In the genomic region with DNA sequence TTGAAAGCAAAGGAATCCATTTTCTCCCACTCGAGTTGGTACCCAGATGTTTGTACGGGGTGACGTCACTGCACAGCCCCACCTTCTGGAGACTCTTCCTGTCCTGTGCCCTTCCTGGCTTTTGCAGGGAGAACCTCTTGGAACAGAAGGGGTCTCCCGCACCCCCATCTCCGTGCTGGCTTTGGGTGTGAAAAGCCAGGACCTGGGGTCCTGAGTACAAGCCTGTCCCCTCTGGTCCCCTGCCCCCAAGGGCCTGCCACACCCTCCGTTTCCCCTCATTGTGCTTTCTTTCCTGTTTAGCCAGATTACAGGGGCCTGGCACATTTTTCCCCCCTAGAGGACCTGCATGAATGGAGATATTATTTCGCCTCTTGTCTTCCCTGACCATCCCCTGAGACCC, we compare ENCODE assay signal across 9 mouse cellular contexts. TPM values are rescaled to one million over a fixed set of nuclear protein-coding genes. Genes with fewer than 3 reads are reported as not detected.
DNase-seq lines count a peak whose midpoint lies in the region; ATAC-seq and TF ChIP-seq lines count a peak whose summit lies in the region.
"Had no signal": no experiment of that assay in that cellular context is flagged by ENCODE, and none has a peak within 500 bp of the region (broad histone marks: within the 10 kb centered on the region; RNA-seq: fewer than 3 reads in every experiment).

No protein-coding gene starts in this region.

- H3K36me3 ChIP-seq in forebrain, embryonic 14.5 days (ENCODE audit: control insufficient read depth, insufficient read depth, low read length), result no peaks in the 10 kb centered on the region
- no peaks in the 10 kb centered on the region for H3K36me3 ChIP-seq in heart, postnatal 0 days (replicated peaks; ENCODE audit: control insufficient read depth, insufficient read depth, low read length)
- no peaks in the 10 kb centered on the region for H3K36me3 ChIP-seq in midbrain, embryonic 12.5 days

- H3K9ac ChIP-seq in forebrain, embryonic 14.5 days (ENCODE audit: low read length), result no peak overlapping the region
- H3K9ac ChIP-seq in heart, postnatal 0 days (replicated peaks; ENCODE audit: low read depth, low read length), result no peak overlapping the region
- no peak overlapping the region for H3K9ac ChIP-seq in midbrain, embryonic 12.5 days (replicated peaks)

- ATAC-seq in forebrain, embryonic 14.5 days, result no peak
- ATAC-seq in heart, postnatal 0 days (ENCODE audit: insufficient read depth, low read depth), result peak; percentile 63
- ATAC-seq in midbrain, embryonic 12.5 days (ENCODE audit: low FRiP score, low read depth), result no peak

- intact Hi-C loops in gastrocnemius, postnatal 36 days (cut with DNase I), result no loop called here

- H3K4me3 ChIP-seq in forebrain, embryonic 14.5 days (ENCODE audit: low read depth, low read length), result no peak overlapping the region
- H3K4me3 ChIP-seq in heart, postnatal 0 days (ENCODE audit: low read depth, low read length), result no peak overlapping the region
- H3K4me3 ChIP-seq in midbrain, embryonic 12.5 days, result no peak overlapping the region

- DNase-seq in forebrain, embryonic 14.5 days (ENCODE audit: low spot score), result no peak
- no peak for DNase-seq in heart, postnatal 0 days (ENCODE audit: low spot score)
- peak; percentile 57 for DNase-seq in kidney, postnatal 14 days
- no peak for DNase-seq in layer of hippocampus, adult 9-11 months
- no peak for DNase-seq in frontal cortex, postnatal 10 days (ENCODE audit: low spot score in 2 of 2)
- DNase-seq in gastrocnemius, postnatal 36 days, result no peak
- no peak for DNase-seq in testis, postnatal 10 days (ENCODE audit: low spot score)

- H3K4me2 ChIP-seq in forebrain, embryonic 14.5 days (ENCODE audit: low read length), result no peak overlapping the region
- 0 out of 2 replicates have a peak overlapping the region, but pooled peaks have one; percentile 40 for H3K4me2 ChIP-seq in heart, postnatal 0 days (ENCODE audit: low read depth, low read length)
- no peak overlapping the region for H3K4me2 ChIP-seq in midbrain, embryonic 12.5 days (replicated peaks)

- H3K9me3 ChIP-seq in forebrain, embryonic 14.5 days (replicated peaks; ENCODE audit: control insufficient read depth, low read length), result no peaks in the 10 kb centered on the region
- no peaks in the 10 kb centered on the region for H3K9me3 ChIP-seq in heart, postnatal 0 days (replicated peaks; ENCODE audit: control insufficient read depth, low read length)
- H3K9me3 ChIP-seq in midbrain, embryonic 12.5 days, result no peaks in the 10 kb centered on the region

- H3K27me3 ChIP-seq in forebrain, embryonic 14.5 days (replicated peaks; ENCODE audit: control insufficient read depth, insufficient read depth, low read length), result no peaks in the 10 kb centered on the region
- H3K27me3 ChIP-seq in heart, postnatal 0 days (ENCODE audit: control insufficient read depth, insufficient read depth, low read length), result 0 out of 2 replicates have a peak, but pooled peaks cover 6% of the 10 kb centered on the region
- peaks cover 15% of the 10 kb centered on the region for H3K27me3 ChIP-seq in midbrain, embryonic 12.5 days

- peak; percentile 85 for TF ChIP-seq EP300 in heart, postnatal 0 days (IDR thresholded peaks at IDR 0.05; ENCODE audit: low read depth)

- TF ChIP-seq CTCF in heart, postnatal 0 days (IDR thresholded peaks at IDR 0.05; ENCODE audit: low read depth), result no peak

- peaks cover 34% of the 10 kb centered on the region for H3K4me1 ChIP-seq in forebrain, embryonic 14.5 days (ENCODE audit: control insufficient read depth, insufficient read depth, low read length)
- H3K4me1 ChIP-seq in heart, postnatal 0 days (ENCODE audit: control insufficient read depth, insufficient read depth), result peaks cover 10% of the 10 kb centered on the region
- H3K4me1 ChIP-seq in midbrain, embryonic 12.5 days, result peaks cover 41% of the 10 kb centered on the region

- WGBS in forebrain, embryonic 14.5 days, result 42% methylated on average over 7 of the region's 7 CpGs
- WGBS in heart, postnatal 0 days, result 55% methylated on average over 7 of the region's 7 CpGs
- 26% methylated on average over 7 of the region's 7 CpGs for WGBS in midbrain, embryonic 12.5 days

- H3K27ac ChIP-seq in forebrain, embryonic 14.5 days (ENCODE audit: low read depth, low read length), result peak overlapping the region; percentile 17; the same call in 1 of the 2 replicates
- peak overlapping the region; percentile 93 for H3K27ac ChIP-seq in heart, postnatal 0 days (ENCODE audit: low read depth)
- peak overlapping the region; percentile 68 for H3K27ac ChIP-seq in midbrain, embryonic 12.5 days (replicated peaks)
- H3K27ac ChIP-seq: macrophage had no signal

RNA-seq across cellular contexts. Expression of gene Ece1, which starts 58.0 kb away (rescaled TPM):
- 9.1 and 12.0 TPM in 2 replicates for polyA plus RNA-seq in forebrain, embryonic 14.5 days (2014; fragmentation: Nextera tagmentation; extraction: Ambion mirVana)
- 140 and 238 TPM in 2 replicates for total RNA-seq in heart, postnatal 0 days (2014; rRNA removed; ENCODE audit: low replicate concordance)
- polyA plus RNA-seq in heart, postnatal 0 days (2015; fragmentation: Nextera tagmentation; extraction: Ambion mirVana), result 35.4 and 35.7 TPM in 2 replicates
- 17.8 and 21.0 TPM in 2 replicates for polyA plus RNA-seq in midbrain, embryonic 12.5 days (2016; fragmentation: Nextera tagmentation; extraction: Ambion mirVana)
- total RNA-seq in gastrocnemius, postnatal 36 days (2021), result 10 to 100 TPM; 57.9 to 67.9 TPM

Comparison
In these comparisons a context has a peak if more than half of its experiments do, and no peak if none do; other contexts are left out.
1. H3K27ac ChIP-seq: peak in every context shown above with its lines; median percentile 93 in heart, postnatal 0 days; 68 in midbrain, embryonic 12.5 days; 17 in forebrain, embryonic 14.5 days.